Comparison of ENCODE assay signal across 8 mouse cellular contexts in the genomic region with DNA sequence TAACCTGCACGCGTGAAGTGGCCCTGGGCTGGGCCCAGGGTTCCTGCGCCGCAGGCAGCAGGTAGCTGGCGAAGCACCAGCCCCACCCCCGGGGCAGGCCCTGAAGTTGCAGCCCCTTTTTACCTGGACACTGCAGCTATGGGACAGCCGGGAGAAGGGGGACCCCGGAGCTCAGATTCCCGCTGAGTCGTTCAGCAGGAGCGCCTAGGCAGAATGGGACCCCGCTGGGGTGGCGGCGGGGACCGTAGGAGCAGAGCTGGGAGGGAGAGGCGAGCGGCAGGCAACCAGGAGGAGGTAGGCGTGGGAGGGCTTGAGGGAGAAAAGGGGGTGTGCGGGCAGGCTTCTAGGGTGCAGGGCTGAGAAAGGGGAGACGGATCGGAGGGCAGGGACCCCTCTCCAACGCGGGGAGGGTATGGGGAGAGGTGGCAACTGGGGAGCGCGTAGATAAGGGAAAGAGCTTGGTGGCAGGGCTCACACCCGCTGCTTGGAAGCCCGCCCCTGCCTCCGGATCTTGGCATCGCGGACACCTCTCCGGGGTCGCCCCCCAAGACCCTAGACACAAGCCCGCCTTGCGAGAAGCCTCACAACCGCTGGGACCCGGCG. TPM values are rescaled to one million over a fixed set of nuclear protein-coding genes. Genes with fewer than 3 reads are reported as not detected.
DNase-seq lines count a peak whose midpoint lies in the region; ATAC-seq and TF ChIP-seq lines count a peak whose summit lies in the region.

No protein-coding gene starts in this region.

- no peaks in the 10 kb centered on the region for H3K27me3 ChIP-seq in Patski
- peaks cover 9% of the 10 kb centered on the region for H3K27me3 ChIP-seq in embryonic facial prominence, embryonic 12.5 days
- peaks cover 33% of the 10 kb centered on the region for H3K27me3 ChIP-seq in hindbrain, embryonic 10.5 days (ENCODE audit: insufficient read depth, poor library complexity, severe bottlenecking)
- H3K27me3 ChIP-seq in limb, embryonic 11.5 days (ENCODE audit: control insufficient read depth, insufficient read depth, low read length) = peaks cover 8% of the 10 kb centered on the region; the same call in 1 of the 2 replicates
- no peaks in the 10 kb centered on the region for H3K27me3 ChIP-seq in midbrain, embryonic 16.5 days (ENCODE audit: control insufficient read depth, insufficient read depth, low read depth, low read length)

- in situ Hi-C loops in Patski (cut with MboI; ENCODE audit: low pct_unique_long_range_greater_than_20kb) = loop anchor here (5.0 kb wide), 1 partner anchor 42 kb away; no protein-coding TSS in a partner anchor

- no peaks in the 10 kb centered on the region for H3K36me3 ChIP-seq in embryonic facial prominence, embryonic 12.5 days
- no peaks in the 10 kb centered on the region for H3K36me3 ChIP-seq in hindbrain, embryonic 10.5 days
- no peaks in the 10 kb centered on the region for H3K36me3 ChIP-seq in limb, embryonic 11.5 days (ENCODE audit: control insufficient read depth, insufficient read depth, low read length)
- H3K36me3 ChIP-seq in midbrain, embryonic 16.5 days (ENCODE audit: control insufficient read depth, insufficient read depth, low read length) = no peaks in the 10 kb centered on the region

- no peak for DNase-seq in frontal cortex, postnatal 25 days (ENCODE audit: low spot score in 2 of 2)
- DNase-seq in Patski (ENCODE audit: low read depth, low spot score) = no peak
- peak; percentile 57 for DNase-seq in hindbrain, embryonic 10.5 days (ENCODE audit: low spot score)
- peak; percentile 62 for DNase-seq in limb, embryonic 11.5 days (ENCODE audit: low spot score)
- peak; percentile 59 to 63 for DNase-seq in thymus, postnatal 36 days

- CTCF ChIA-PET in Patski (lab: Charles Lee) = interaction anchor here (0.6 to 2.9 kb wide), 14 partner anchors 8 to 204 kb away, joined by 3 to 18 read pairs (median 4); no protein-coding TSS in a partner anchor

- WGBS in embryonic facial prominence, embryonic 12.5 days = under 1% methylated on average over 37 of the region's 37 CpGs
- under 1% methylated on average over 37 of the region's 37 CpGs for WGBS in hindbrain, embryonic 10.5 days
- under 1% methylated on average over 35 of the region's 37 CpGs for WGBS in limb, embryonic 11.5 days
- under 1% methylated on average over 34 of the region's 37 CpGs for WGBS in midbrain, embryonic 16.5 days

- peak overlapping the region; percentile 74 for H3K9ac ChIP-seq in embryonic facial prominence, embryonic 12.5 days
- H3K9ac ChIP-seq in limb, embryonic 11.5 days (ENCODE audit: low read length) = peak overlapping the region; percentile 74
- peak overlapping the region; percentile 83 for H3K9ac ChIP-seq in midbrain, embryonic 16.5 days (ENCODE audit: low read depth, low read length)

- H3K27ac ChIP-seq in embryonic facial prominence, embryonic 12.5 days = no peak overlapping the region
- peak overlapping the region; percentile 94 for H3K27ac ChIP-seq in hindbrain, embryonic 10.5 days
- H3K27ac ChIP-seq in limb, embryonic 11.5 days (replicated peaks; ENCODE audit: low read depth, low read length) = no peak overlapping the region
- peak overlapping the region; percentile 63 for H3K27ac ChIP-seq in midbrain, embryonic 16.5 days (ENCODE audit: low read length)

- ATAC-seq in frontal cortex, adult (ENCODE audit: low TSS enrichment) = peak; percentile 56
- peak; percentile 36 for ATAC-seq in Patski
- ATAC-seq in embryonic facial prominence, embryonic 12.5 days (ENCODE audit: insufficient number of reproducible peaks, insufficient read depth, low FRiP score, low TSS enrichment) = peak; percentile 17; the same call in 1 of the 2 replicates
- peak; percentile 52 for ATAC-seq in limb, embryonic 11.5 days (ENCODE audit: insufficient number of reproducible peaks, low FRiP score, low TSS enrichment, low read depth)
- ATAC-seq in midbrain, embryonic 16.5 days = peak; percentile 53

- peak overlapping the region; percentile 95 for H3K4me2 ChIP-seq in embryonic facial prominence, embryonic 12.5 days (replicated peaks)
- peak overlapping the region; percentile 99 for H3K4me2 ChIP-seq in limb, embryonic 11.5 days (ENCODE audit: low read depth, severe bottlenecking)
- H3K4me2 ChIP-seq in midbrain, embryonic 16.5 days (ENCODE audit: low read length) = peak overlapping the region; percentile 92

- POLR2A ChIA-PET in Patski (lab: Charles Lee) = interaction anchor here (1.6 kb wide), 1 partner anchor 10 kb away, joined by 4 read pairs; no protein-coding TSS in a partner anchor

- H3K4me1 ChIP-seq in embryonic facial prominence, embryonic 12.5 days = peaks cover 18% of the 10 kb centered on the region
- H3K4me1 ChIP-seq in hindbrain, embryonic 10.5 days (replicated peaks) = peaks cover 86% of the 10 kb centered on the region
- H3K4me1 ChIP-seq in limb, embryonic 11.5 days (ENCODE audit: control insufficient read depth, insufficient read depth, low read length) = peaks cover 16% of the 10 kb centered on the region
- peaks cover 35% of the 10 kb centered on the region for H3K4me1 ChIP-seq in midbrain, embryonic 16.5 days (ENCODE audit: control insufficient read depth, insufficient read depth, low read length)

- peak overlapping the region; percentile 61 for H3K4me3 ChIP-seq in embryonic facial prominence, embryonic 12.5 days
- peak overlapping the region; percentile 70 for H3K4me3 ChIP-seq in hindbrain, embryonic 10.5 days
- peak overlapping the region; percentile 63 for H3K4me3 ChIP-seq in limb, embryonic 11.5 days (ENCODE audit: low read depth, low read length)
- peak overlapping the region; percentile 74 for H3K4me3 ChIP-seq in midbrain, embryonic 16.5 days (ENCODE audit: low read depth, low read length)

- no peak for TF ChIP-seq CTCF in Patski (IDR thresholded peaks at IDR 0.05)

- H3K9me3 ChIP-seq in embryonic facial prominence, embryonic 12.5 days = no peaks in the 10 kb centered on the region
- H3K9me3 ChIP-seq in hindbrain, embryonic 10.5 days = 0 out of 2 replicates have a peak, but pooled peaks cover under 1% of the 10 kb centered on the region
- no peaks in the 10 kb centered on the region for H3K9me3 ChIP-seq in limb, embryonic 11.5 days (ENCODE audit: control insufficient read depth, low read length)
- no peaks in the 10 kb centered on the region for H3K9me3 ChIP-seq in midbrain, embryonic 16.5 days (replicated peaks; ENCODE audit: control insufficient read depth, low read length, poor library complexity, severe bottlenecking)

RNA-seq across cellular contexts. Expression of gene Pxylp1, which starts 3.6 kb away (rescaled TPM):
- 26.8 TPM for polyA plus RNA-seq in Patski (2021)
- polyA plus RNA-seq in embryonic facial prominence, embryonic 12.5 days (2016; fragmentation: Nextera tagmentation; extraction: Ambion mirVana) = 25.4 and 25.6 TPM in 2 replicates
- polyA plus RNA-seq in hindbrain, embryonic 10.5 days (2016; fragmentation: Nextera tagmentation; extraction: Ambion mirVana) = 28.5 and 33.1 TPM in 2 replicates
- 15.5 and 15.9 TPM in 2 replicates for polyA plus RNA-seq in limb, embryonic 11.5 days (2014; fragmentation: Nextera tagmentation; extraction: Ambion mirVana)
- polyA plus RNA-seq in midbrain, embryonic 16.5 days (2015; fragmentation: Nextera tagmentation; extraction: Ambion mirVana) = 39.3 and 47.8 TPM in 2 replicates

Comparison
In these comparisons a context has a peak if more than half of its experiments do, and no peak if none do; other contexts are left out.
1. DNase-seq: peak in hindbrain, embryonic 10.5 days (single experiment), limb, embryonic 11.5 days (single experiment) and thymus, postnatal 36 days (2 of 2); none in frontal cortex, postnatal 25 days (0 of 2) and Patski (single experiment).
2. H3K27ac ChIP-seq: peak in hindbrain, embryonic 10.5 days (single experiment) and midbrain, embryonic 16.5 days (single experiment); none in embryonic facial prominence, embryonic 12.5 days (single experiment) and limb, embryonic 11.5 days (single experiment).
3. Peak in every context shown above with its lines, with median percentiles within 50 percentile points of each other: ATAC-seq, H3K4me2 ChIP-seq, H3K4me3 ChIP-seq and H3K9ac ChIP-seq.